Mouse (Mus musculus): ENCODE data around the gene Kif22. TPM values are rescaled to one million over a fixed set of nuclear protein-coding genes. Genes with fewer than 3 reads are reported as not detected.

Kif22 gene
- polyA plus RNA-seq, 1 experiment from 2014 or later = 163 TPM

DNA sequence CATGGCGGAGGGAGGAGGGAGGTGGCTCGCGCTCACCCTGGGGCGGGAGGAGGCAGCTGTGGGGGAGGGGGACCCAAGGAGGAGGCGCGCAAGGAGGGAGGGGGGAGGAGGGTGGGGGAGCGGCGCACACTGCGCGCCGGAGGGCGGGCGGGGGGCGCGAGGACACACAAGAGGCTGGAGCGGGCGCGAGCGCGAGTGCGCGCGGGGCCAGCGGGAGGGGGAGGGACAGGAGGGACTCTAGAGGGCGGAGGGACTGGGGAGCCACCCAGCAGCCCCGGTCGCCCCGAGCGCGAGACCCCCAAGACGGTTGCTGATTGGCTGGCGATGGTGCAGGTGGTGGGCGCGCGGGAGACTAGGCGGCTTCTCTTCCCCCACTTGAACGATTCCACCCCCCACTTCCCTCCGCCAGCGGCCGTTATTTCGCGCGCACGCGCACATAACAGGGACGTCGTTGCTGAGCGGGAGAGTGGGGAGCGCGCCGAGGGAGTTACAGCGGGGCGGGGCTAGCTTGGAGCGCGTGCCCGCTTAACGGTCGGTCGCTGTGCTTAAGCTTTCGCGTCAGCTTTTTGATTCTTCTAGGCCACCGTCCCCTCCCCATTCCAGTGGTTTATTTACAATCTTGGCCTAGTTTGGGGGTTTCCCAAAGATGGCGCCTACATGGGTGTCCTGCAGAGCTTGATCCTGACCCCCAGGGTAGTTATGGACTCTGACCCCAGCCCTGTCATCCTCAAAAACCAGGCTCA lies 15.1 kb downstream of the Kif22 start, which contains the start of gene Maz:
TSS of gene Maz (minus strand) at position 54 of the 743 bp plus-strand sequence.
- H3K4me1 ChIP-seq = peaks cover 39% of the 10 kb centered on the region
- H3K27me3 ChIP-seq = no peaks in the 10 kb centered on the region
- peaks cover 71% of the 10 kb centered on the region for H3K36me3 ChIP-seq (replicated peaks)
- peak within 1 kb of the TSS; percentile 100 for H3K27ac ChIP-seq
- H3K4me3 ChIP-seq (replicated peaks) = peak within 1 kb of the TSS; percentile 98
- no peaks in the 10 kb centered on the region for H3K9me3 ChIP-seq
- ATAC-seq (ENCODE audit: low FRiP score) = peak; percentile 93
- WGBS = under 1% methylated on average over 44 of the region's 63 CpGs
- peak within 1 kb of the TSS; percentile 90 for H3K4me2 ChIP-seq
- H3K9ac ChIP-seq = peak within 1 kb of the TSS; percentile 100

DNA sequence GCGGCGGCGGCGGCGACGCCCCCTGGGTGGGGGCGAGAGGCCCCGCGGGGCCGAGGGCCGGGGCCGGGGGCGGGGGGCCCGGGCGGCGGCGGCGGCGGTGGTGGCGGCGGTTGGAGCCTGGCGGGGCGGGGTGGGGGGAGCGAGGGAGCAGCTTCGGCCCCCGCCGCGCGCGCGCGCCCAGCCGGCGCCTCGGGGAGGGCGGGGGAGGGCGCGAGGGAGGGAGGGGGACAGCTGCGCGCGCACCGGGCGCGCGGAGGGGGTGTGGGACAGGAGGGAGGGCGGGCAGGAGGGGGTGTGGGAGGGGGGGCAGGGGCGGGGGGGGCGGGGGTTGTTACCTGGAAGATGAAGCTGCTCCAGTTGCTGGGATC lies 15.7 kb downstream of the Kif22 start:
- peak overlapping the region; percentile 98 for H3K4me3 ChIP-seq (replicated peaks)
- H3K9ac ChIP-seq = peak overlapping the region; percentile 100
- no peaks in the 10 kb centered on the region for H3K27me3 ChIP-seq
- no peaks in the 10 kb centered on the region for H3K9me3 ChIP-seq
- peak overlapping the region; percentile 90 for H3K4me2 ChIP-seq
- no peak for ATAC-seq (ENCODE audit: low FRiP score)
- peaks cover 71% of the 10 kb centered on the region for H3K36me3 ChIP-seq (replicated peaks)
- WGBS = 3% methylated on average over 16 of the region's 48 CpGs
- H3K27ac ChIP-seq = peak overlapping the region; percentile 100
- peaks cover 44% of the 10 kb centered on the region for H3K4me1 ChIP-seq

DNA sequence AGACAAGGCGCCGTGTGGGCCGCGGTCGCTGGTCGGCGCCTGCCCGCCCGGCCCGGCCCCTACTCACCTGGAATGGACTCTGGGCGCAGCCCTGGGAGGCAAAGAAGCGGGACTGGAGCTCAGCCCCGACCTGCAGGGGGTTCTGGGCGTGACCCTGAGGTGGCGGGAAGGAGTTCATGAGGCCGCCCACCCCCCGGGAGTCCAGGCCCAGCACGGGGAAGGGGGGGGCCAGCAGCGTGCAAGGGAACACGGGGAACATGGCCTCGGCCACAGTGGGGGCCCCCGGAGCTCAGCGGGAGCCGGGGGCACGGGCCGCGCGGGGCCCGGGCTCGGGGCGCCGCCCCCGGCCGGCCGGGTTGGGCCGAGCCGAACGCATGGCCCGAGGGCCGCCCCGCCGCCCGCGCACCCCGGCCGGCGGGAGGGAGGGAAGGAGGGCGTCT lies 16.1 kb downstream of the Kif22 start:
- Histone ChIP-seq H3K27me3 (no peaks in the 10 kb centered on the region), H3K4me2 (peak overlapping the region; percentile 90), H3K9ac (peak overlapping the region; percentile 100), H3K36me3 (replicated peaks) (peaks cover 66% of the 10 kb centered on the region), H3K27ac (peak overlapping the region; percentile 100), H3K9me3 (no peaks in the 10 kb centered on the region), H3K4me3 (replicated peaks) (peak overlapping the region; percentile 98), H3K4me1 (peaks cover 48% of the 10 kb centered on the region)
- peak; percentile 24 for ATAC-seq (ENCODE audit: low FRiP score)
- WGBS = under 1% methylated on average over 15 of the region's 48 CpGs

DNA sequence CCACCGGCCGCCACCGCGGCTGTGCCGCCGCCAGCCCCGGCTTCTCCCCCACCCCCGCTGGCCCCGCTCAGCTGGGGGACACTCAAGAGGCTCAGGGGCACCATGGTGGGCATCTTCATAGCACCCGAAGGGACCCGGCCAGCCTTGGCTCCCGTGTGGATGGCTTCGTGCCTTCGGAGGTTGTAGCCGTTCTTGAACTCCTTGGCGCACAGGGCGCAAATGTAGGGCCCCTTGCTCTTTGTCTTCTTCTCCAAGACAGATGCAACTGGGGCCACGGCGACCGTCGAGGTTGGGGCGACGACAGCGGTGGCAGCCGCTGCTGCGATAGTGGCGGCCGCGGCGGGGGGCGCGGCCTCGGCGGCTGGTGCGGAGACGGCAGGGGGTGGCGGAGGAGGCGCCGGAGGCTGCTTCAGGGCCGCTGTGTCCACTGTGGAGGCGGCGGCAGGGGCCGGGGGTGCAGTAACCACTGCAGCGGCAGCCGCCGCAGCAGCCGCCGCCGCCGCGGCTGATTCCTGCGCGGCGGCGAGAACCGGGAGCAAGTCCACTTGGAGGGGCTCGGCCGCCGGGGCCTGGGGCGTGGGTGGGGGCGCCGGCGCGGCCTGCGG lies 16.6 kb downstream of the Kif22 start:
- Histone ChIP-seq H3K4me3 (replicated peaks) (peak overlapping the region; percentile 98), H3K36me3 (replicated peaks) (peaks cover 61% of the 10 kb centered on the region), H3K9ac (peak overlapping the region; percentile 100), H3K9me3 (no peaks in the 10 kb centered on the region), H3K4me2 (peak overlapping the region; percentile 90), H3K27me3 (no peaks in the 10 kb centered on the region), H3K27ac (peak overlapping the region; percentile 100), H3K4me1 (peaks cover 54% of the 10 kb centered on the region)
- no peak for ATAC-seq (ENCODE audit: low FRiP score)
- WGBS = under 1% methylated on average over 61 of the region's 65 CpGs

DNA sequence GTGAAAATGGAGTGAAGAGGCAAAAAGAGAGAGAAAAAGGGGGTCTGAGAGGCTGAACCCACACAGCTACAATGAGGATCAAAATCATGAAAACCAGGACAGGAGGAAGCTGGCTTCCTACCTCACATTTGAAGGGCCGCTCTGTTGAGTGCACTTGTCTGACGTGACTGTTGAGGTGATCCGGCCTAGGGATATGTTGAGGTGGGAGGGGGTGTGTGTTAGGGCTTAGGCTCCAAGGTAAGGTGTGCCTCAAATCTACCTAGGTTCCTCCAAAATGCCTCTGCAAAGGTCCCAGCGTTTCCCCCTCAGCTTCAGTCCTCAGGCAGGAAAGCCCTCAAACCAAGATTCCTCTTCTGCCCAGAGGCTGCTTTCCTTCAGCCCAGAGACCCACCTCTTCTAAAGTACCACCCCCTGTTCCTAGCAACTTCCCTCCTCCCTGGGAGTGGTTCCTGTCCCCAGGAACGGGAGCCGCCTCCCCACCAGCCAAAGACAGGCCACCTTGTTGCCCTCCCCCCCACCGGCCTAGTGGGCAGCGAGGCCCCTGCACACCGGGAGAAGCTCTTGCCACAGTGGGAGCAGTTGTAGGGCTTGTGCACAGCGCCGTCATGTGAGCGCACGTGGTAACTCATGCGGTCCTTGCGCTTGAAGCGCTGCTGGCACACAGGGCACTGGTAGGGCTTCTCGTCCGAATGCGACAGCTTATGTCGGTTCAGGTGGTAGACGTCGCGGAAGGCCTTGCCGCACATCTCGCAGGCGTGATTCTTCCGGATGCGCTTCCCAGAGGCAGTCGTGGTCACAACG lies 17.3 kb downstream of the Kif22 start:
- peaks cover 55% of the 10 kb centered on the region for H3K36me3 ChIP-seq (replicated peaks)
- H3K27ac ChIP-seq = peak overlapping the region; percentile 100
- peak overlapping the region; percentile 98 for H3K4me3 ChIP-seq (replicated peaks)
- H3K9me3 ChIP-seq = no peaks in the 10 kb centered on the region
- ATAC-seq (ENCODE audit: low FRiP score) = peak; percentile 33
- WGBS = 1% methylated on average over 30 of the region's 30 CpGs
- peaks cover 61% of the 10 kb centered on the region for H3K4me1 ChIP-seq
- H3K9ac ChIP-seq = peak overlapping the region; percentile 100
- H3K27me3 ChIP-seq = no peaks in the 10 kb centered on the region
- H3K4me2 ChIP-seq = peak overlapping the region; percentile 90

DNA sequence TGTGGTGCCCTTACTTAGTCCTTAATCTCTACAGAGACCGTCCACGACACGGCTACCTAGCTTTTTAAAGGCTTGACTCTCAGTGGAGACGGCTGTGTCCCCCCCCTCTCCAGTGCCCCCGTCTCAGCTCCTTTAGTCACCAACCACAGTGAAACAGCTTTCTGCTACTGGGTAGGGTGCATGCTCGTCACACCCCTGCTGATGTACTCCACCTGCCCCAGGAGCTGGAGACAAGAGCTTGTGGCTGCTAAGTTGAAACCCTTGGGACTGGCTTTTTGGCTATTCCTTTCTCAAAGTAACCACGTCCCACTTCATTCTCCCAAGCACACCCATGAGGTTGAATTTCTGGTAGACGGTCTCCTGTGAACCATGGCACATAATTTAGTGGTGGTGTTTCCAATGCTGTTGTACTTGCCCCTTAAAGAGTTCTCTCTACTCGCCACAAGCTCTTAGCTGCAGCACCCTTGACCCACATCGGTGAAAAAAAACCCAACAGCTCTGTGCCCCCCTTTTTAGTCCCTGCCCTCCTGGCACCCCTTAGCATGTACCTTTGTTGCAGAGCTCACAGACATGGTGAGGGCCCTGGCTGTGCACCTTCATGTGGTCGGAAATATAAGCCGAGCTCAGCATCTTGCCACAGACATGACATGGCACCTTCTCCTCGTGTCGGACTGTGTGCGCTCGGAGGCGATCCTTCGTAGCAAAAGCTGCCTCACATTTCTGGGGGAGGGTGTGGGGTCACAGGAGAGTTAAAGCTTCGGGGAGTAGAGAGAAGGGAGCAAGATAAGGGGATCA lies 18.2 kb downstream of the Kif22 start:
- WGBS = 23% methylated on average over 19 of the region's 19 CpGs
- Histone ChIP-seq H3K9me3 (no peaks in the 10 kb centered on the region), H3K9ac (peak overlapping the region; percentile 100), H3K4me1 (peaks cover 69% of the 10 kb centered on the region), H3K4me2 (peak overlapping the region; percentile 90), H3K4me3 (replicated peaks) (peak overlapping the region; percentile 98), H3K27me3 (no peaks in the 10 kb centered on the region), H3K36me3 (replicated peaks) (peaks cover 47% of the 10 kb centered on the region), H3K27ac (peak overlapping the region; percentile 100)
- ATAC-seq (ENCODE audit: low FRiP score) = no peak

DNA sequence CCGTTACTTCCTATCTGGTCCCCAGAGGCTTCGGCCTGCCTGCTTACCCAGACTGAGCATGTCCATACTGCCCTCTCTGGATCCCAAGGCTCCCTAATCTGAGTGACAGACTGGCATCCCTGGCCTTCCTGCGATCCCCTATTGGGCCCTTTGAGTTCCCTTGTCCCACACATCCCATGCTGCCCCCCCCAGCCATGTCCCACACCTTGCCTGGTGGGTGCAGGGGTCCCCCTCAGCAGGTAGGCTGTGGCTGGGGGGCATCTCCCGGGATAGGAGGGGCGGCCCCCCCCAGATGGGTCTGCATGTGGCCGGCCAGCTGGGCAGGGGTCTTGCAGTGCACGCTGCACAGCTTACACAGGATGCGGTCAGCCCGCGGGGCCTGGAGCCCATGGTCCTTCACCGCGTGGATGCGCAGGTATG lies 19.0 kb downstream of the Kif22 start:
- Histone ChIP-seq H3K27me3 (no peaks in the 10 kb centered on the region), H3K4me3 (replicated peaks) (peak overlapping the region; percentile 98), H3K9ac (peak overlapping the region; percentile 100), H3K4me1 (peaks cover 76% of the 10 kb centered on the region), H3K4me2 (peak overlapping the region; percentile 90), H3K36me3 (replicated peaks) (peaks cover 39% of the 10 kb centered on the region), H3K27ac (peak overlapping the region; percentile 100), H3K9me3 (no peaks in the 10 kb centered on the region)
- ATAC-seq (ENCODE audit: low FRiP score) = no peak
- WGBS = 73% methylated on average over 13 of the region's 13 CpGs

DNA sequence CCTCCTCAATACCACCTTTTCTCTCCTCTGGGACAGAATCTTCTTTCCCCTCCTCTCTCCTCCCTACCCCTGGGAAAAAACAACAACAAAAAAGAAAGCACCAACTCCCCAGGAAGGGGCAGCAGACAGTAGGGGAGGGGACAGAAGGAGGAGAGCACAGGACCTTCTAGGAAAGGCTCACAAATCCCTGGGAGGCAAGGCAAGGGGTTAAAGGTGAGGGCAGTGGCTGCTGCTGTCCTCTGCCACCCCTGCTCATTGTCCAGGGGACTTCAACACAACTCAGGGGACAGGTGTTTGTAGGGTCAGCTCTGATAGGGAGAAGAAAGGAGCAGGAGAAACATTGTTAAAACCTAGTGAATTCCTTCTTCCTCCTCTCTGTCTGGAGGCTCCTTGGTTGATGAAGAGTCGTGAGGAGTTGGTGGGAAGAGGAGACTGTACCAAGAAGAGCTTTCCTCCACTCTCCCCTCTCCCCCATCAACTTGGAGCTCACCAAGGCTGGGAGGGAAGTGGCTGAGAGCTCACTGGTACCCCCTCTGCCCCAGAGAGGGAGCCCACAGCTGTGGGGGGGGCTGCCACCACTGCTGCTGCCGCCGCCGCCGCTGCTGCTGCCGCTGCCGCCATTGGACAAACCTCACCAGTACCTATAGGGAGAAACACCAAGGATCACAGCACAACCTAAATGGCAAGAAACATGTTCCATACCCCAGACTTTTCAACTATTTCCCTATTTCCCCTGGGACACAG lies 19.6 kb downstream of the Kif22 start:
- 76% methylated on average over 7 of the region's 7 CpGs for WGBS
- Histone ChIP-seq H3K27ac (peak overlapping the region; percentile 100), H3K27me3 (no peaks in the 10 kb centered on the region), H3K9ac (peak overlapping the region; percentile 100), H3K4me2 (peak overlapping the region; percentile 90), H3K4me1 (peaks cover 76% of the 10 kb centered on the region), H3K4me3 (replicated peaks) (peak overlapping the region; percentile 98), H3K9me3 (no peaks in the 10 kb centered on the region), H3K36me3 (replicated peaks) (peaks cover 33% of the 10 kb centered on the region)
- no peak for ATAC-seq (ENCODE audit: low FRiP score)

DNA sequence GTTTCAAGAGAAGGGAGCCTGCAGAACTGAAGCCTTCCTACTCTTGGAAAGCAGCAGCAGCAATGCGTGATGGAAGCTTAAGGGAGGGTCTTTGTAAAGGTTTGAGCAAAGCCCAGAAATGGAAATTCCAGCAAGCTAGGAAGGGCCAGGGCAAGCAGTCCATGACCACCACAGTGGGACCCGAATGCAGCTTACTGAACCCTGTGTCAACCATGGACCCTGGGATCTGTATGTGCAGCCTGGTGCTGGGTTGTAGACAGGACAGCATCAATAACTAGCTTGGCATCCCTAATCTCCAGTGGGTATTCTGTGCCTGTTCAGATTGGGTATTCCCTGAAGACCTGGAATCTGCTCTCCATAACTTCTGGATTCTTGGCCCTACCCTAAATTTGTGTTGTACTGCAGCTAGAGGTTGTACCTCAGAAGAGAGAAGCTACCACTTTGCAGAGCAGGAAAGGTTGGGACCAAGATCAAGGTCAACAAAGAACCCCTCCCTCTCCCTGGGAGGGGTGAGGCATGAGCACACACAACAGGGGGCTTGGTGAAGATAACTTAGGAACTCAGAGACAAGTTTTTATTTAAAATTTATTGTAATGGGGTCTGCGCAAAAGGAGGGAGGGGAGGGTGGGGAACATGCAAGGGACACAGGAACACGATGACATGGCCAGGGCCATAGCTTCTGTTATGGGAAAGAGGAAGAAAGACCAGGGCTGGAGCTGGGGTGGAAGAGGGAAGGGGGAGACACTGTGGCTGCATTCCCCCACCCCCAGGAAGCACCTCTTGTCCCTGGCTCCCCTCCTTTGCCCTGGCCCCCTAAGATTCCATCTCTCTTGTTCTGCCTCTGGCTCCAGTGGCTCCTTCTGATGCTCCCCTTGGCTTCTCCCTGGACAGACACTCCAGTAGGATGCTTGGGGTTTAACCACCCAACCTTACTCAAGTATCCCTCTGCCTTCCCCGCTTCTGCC lies 20.4 kb downstream of the Kif22 start:
- Histone ChIP-seq H3K27me3 (no peaks in the 10 kb centered on the region), H3K4me2 (peak overlapping the region; percentile 90), H3K9ac (peak overlapping the region; percentile 100), H3K27ac (peak overlapping the region; percentile 100), H3K4me3 (replicated peaks) (peak overlapping the region; percentile 98), H3K9me3 (no peaks in the 10 kb centered on the region), H3K36me3 (replicated peaks) (peaks cover 33% of the 10 kb centered on the region), H3K4me1 (peaks cover 77% of the 10 kb centered on the region)
- WGBS = 33% methylated on average over 5 of the region's 5 CpGs
- ATAC-seq (ENCODE audit: low FRiP score) = no peak

DNA sequence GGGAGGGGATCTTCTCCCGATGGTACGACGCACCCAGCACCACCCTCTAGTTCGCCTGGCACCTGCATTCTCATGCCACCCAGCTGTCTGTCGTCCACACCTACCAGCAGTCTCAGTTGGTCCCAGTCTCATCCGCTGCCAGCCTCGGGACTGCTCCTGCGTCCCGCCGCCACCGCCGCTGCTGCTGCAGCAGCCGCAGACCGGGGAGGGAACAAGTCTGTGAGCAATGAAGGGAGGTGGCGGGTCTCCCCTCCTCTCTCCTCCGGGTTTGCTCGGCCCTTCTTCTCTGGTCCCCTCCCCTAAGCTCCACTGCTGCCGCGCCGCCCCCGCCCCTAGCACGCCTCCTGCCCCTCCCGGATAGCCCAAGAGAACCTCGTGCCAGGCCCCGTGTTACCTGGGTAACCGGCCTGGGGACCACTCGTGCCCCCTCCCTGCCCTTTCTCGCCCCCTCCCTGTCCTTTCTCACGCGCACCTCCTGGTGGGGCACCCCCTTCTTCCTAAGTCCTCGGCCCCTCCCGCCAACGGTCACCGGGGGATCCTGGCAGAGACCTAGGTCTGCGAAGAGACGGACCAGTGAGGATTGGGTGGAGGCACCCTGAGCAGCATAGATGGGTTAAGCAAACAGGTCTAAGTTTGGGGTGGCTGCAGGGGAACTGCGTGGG lies 21.2 kb downstream of the Kif22 start, which contains the start of the genes Gm42742 and Prrt2:
TSS of gene Gm42742 (minus strand) at position 197 of the 662 bp plus-strand sequence.
TSS of gene Prrt2 (minus strand) at position 311 of the 662 bp plus-strand sequence.
- Histone ChIP-seq H3K36me3 (replicated peaks) (peaks cover 33% of the 10 kb centered on the region), H3K9ac (peak within 1 kb of the TSS; percentile 100), H3K4me2 (peak within 1 kb of the TSS; percentile 90), H3K27ac (peak within 1 kb of the TSS; percentile 100), H3K4me3 (replicated peaks) (peak within 1 kb of the TSS; percentile 48), H3K9me3 (no peaks in the 10 kb centered on the region), H3K4me1 (peaks cover 78% of the 10 kb centered on the region), H3K27me3 (no peaks in the 10 kb centered on the region)
- WGBS = under 1% methylated on average over 37 of the region's 37 CpGs
- peak; percentile 15; the same call in 1 of the 2 replicates for ATAC-seq (ENCODE audit: low FRiP score)

Measured in forebrain, embryonic 12.5 days (tissue).